Mouse (Mus musculus): ENCODE results near the gene Rfpl4b. TPM values are rescaled to one million over a fixed set of nuclear protein-coding genes. Genes with fewer than 3 reads are reported as not detected.
A peak's percentile ranks its signal among the peaks of the same experiment; 100 is the strongest.
"Not testable (repeated sequence)": the region's sequence is repeated elsewhere in the genome, so short reads cannot be mapped to it uniquely, and the experiment has no call there.

The Rfpl4b gene
- not detected for total RNA-seq (2022)

- no peak for DNase-seq (ENCODE audit: low spot score in 2 of 2)
Measured at GRCm38 (mm10) chr10:38821679-38822078, at the start of gene Rfpl4b. Gene Rfpl4b, minus strand, starts transcription at chr10:38821779.

DNA sequence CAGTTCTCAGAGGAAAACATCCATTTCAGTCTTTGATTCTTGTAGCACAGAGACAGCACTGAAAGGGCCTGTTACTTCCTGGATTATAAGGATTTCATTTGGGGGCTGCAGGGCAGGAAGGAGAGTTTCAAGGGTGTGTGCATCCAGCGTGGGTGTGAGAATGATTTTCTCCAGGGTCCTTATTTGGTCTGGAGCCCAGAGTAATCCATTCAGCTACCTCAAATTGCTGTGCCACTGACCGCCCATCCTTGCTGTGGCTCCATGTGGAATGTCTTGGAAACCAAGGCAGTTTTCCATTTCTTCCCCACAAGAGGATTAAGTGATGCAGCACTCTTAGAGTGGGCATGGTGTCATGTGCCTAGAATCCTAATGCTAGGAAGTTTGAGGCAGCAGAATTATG, 33.6 kb upstream of the Rfpl4b start:
- no peak for DNase-seq (ENCODE audit: low spot score in 2 of 2)

DNA sequence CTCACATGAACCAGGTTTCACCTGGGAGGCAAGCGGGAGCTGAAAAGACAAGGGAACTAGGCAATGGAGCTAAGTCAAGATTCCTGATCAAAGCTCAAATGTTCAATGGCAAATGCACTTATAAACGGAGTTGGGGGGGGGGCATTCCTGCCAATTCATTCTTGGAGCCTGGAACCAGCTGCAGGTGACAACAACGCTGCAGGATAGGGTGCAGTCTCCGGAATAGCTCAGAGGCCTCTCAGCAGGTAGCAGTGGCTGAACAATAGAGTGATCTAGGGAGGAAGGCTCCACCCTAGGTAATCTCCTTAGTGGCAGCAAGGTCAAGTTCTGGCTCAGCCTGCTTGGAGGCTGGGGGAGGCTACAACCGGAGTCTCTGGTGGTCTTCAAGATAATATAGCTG, 28.4 kb upstream of the Rfpl4b start:
- DNase-seq (ENCODE audit: low spot score in 2 of 2): not testable (repeated sequence)

- DNase-seq (ENCODE audit: low spot score in 2 of 2): peak; percentile 35 to 75
Measured at GRCm38 (mm10) chr10:38848884-38849499, 27.4 kb upstream of the Rfpl4b start.

- peak in 1 of 2 experiments; percentile 2 for DNase-seq (ENCODE audit: low spot score in 2 of 2)
Measured at GRCm38 (mm10) chr10:38848231-38848630, 26.7 kb upstream of the Rfpl4b start.

DNA sequence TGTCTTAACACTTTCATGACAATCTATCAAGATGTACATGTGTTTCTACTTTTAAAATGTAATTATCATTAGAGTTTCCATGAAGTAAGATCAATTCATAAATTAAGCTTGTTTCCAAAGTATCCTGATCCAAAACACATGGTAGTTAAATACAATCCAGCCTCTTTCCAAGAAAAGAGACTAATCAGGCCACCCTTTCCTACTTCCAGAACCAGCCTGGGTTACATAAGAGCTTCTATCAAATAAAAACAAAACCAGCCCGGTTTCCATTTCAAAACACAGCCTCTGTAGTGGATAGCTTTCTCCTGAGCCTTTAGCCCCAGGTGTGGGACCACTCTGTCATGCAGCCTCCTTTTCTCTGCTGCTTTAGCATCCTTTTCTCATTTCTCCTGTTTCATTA, 2.2 kb upstream of the Rfpl4b start:
- no peak for DNase-seq (ENCODE audit: low spot score in 2 of 2)

DNA sequence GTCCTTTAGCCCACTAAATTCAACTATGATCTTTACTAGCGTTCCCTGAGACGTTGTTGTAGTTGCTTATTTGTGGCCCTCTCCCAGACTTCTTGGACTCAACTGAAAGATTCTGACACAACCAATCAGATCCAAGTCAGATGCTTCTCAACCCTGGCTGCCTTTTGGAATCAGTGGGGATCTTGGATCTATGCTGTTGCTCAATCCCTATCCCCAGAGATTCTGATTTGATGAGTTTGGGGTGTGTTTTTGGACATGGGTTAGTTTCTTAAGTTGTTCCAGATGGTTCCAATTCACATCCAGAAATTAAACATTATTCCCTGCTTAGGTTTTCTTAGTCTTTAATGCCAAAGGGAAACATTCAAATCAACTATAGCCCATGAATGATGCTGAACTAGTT, 15.5 kb downstream of the Rfpl4b start:
- DNase-seq (ENCODE audit: low spot score in 2 of 2): no peak

DNA sequence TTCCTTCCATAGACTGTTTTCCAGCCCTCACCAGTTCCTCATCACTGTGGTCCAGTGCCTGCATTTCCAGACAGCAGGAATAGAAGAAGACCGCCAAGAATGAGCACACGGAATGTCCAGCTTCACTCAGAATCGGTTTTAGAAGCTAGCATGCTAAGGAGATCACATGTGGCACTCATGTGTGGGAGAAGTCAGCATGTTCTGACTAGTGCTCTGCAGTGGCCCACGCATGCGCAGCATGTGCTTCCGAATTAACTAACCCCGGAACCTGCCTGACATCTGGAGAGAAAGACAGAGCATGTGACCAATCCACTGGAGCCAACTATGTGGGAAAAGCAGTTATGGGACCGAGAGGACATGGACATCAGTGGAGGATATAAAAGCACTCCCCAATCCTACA, 17.5 kb downstream of the Rfpl4b start:
- no peak for DNase-seq (ENCODE audit: low spot score in 2 of 2)

GRCm38 (mm10) chr10:38803304-38803703, 18.3 kb downstream of the Rfpl4b start:
- DNase-seq (ENCODE audit: low spot score in 2 of 2): no peak

- DNase-seq (ENCODE audit: low spot score in 2 of 2): no peak
Measured at GRCm38 (mm10) chr10:38788612-38789011, 33.0 kb downstream of the Rfpl4b start.

Other genes starting within 250 kb of the Rfpl4b start
- 1 to 10 TPM; 4.8 to 8.1 (median 5.8) TPM for gene Lama4, start 143.7 kb upstream of the Rfpl4b start, total RNA-seq (2022)

Data from layer of hippocampus, adult 8-10 months (tissue).